ENCODE assay signal across 10 mouse cellular contexts in the genomic region with DNA sequence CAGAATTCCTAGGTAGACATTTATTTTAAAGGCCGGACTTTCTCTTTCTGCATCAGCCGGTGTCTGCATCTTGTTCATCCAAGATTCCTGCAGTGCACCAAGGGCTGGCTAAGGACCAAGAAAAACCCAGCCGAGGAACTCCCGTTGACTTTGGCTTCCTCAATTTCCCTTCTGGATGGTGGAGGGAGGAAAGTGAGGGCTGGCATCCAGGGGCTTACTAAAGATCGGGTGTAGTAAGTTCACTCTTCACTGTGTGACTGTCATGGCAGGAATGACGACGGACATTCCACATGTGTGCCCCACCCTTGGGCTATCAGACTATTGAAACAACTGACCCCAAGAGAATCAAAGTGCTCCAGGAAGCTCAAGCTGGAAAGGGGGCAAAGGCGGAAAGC. TPM values are rescaled to one million over a fixed set of nuclear protein-coding genes. Genes with fewer than 3 reads are reported as not detected.
DNase-seq lines count a peak whose midpoint lies in the region; ATAC-seq and TF ChIP-seq lines count a peak whose summit lies in the region.
"Had no signal": no experiment of that assay in that cellular context is flagged by ENCODE, and none has a peak within 500 bp of the region (broad histone marks: within the 10 kb centered on the region; RNA-seq: fewer than 3 reads in every experiment).

No protein-coding gene starts in this region.

- no peak overlapping the region for H3K9ac ChIP-seq in ES-Bruce4 (ENCODE audit: low read depth, poor library complexity, severe bottlenecking)
- peak overlapping the region; percentile 3 for H3K9ac ChIP-seq in heart, embryonic 16.5 days (ENCODE audit: low read length)
- H3K9ac ChIP-seq: hindbrain, embryonic 14.5 days; neural tube, embryonic 15.5 days had no signal

- no peak for TF ChIP-seq POLR2A in ES-Bruce4 (IDR thresholded peaks at IDR 0.05; ENCODE audit: insufficient read depth, low read length)

- WGBS in heart, embryonic 16.5 days = 28% methylated on average over 8 of the region's 8 CpGs
- 84% methylated on average over 8 of the region's 8 CpGs for WGBS in limb, embryonic 10.5 days

- TF ChIP-seq CTCF in ES-Bruce4 (IDR thresholded peaks at IDR 0.05; ENCODE audit: low read depth, low read length) = no peak

- H3K36me3 ChIP-seq in ES-Bruce4 (ENCODE audit: control insufficient read depth, insufficient read depth, low read length, poor library complexity, severe bottlenecking) = no peaks in the 10 kb centered on the region
- peaks cover 8% of the 10 kb centered on the region; the same call in 1 of the 2 replicates for H3K36me3 ChIP-seq in heart, embryonic 16.5 days (ENCODE audit: control insufficient read depth, insufficient read depth)
- H3K36me3 ChIP-seq in limb, embryonic 10.5 days = peaks cover 79% of the 10 kb centered on the region
- H3K36me3 ChIP-seq: neural tube, embryonic 15.5 days had no signal

- DNase-seq in R1 (ENCODE audit: low read depth, low spot score) = peak; percentile 65
- DNase-seq in limb, embryonic 10.5 days (ENCODE audit: low spot score) = no peak
- DNase-seq in layer of hippocampus, adult 9-10 months (ENCODE audit: low spot score) = no peak
- no peak for DNase-seq in frontal cortex, postnatal 10 days (ENCODE audit: low spot score in 2 of 2)
- DNase-seq in frontal cortex, adult 2 months (ENCODE audit: extremely low spot score in 1 of 2, low spot score in 1 of 2) = no peak
- DNase-seq: cerebellum, adult 11 months had no signal

- ATAC-seq in heart, embryonic 16.5 days (replicated peaks; ENCODE audit: extremely low read depth, insufficient read depth, low FRiP score) = peak; percentile 8; the same call in 1 of the 2 replicates

- peaks cover 9% of the 10 kb centered on the region for H3K4me1 ChIP-seq in ES-Bruce4 (ENCODE audit: control insufficient read depth, insufficient read depth, low read length)
- peaks cover 76% of the 10 kb centered on the region for H3K4me1 ChIP-seq in heart, embryonic 16.5 days (ENCODE audit: control insufficient read depth, insufficient read depth, low read length)
- peaks cover 54% of the 10 kb centered on the region for H3K4me1 ChIP-seq in limb, embryonic 10.5 days

- H3K27ac ChIP-seq in ES-Bruce4 (ENCODE audit: insufficient read depth, low read length) = peak overlapping the region; percentile 34
- peak overlapping the region; percentile 90 for H3K27ac ChIP-seq in heart, embryonic 16.5 days (ENCODE audit: low read length)
- peak overlapping the region; percentile 91 for H3K27ac ChIP-seq in limb, embryonic 10.5 days
- H3K27ac ChIP-seq: hindbrain, embryonic 14.5 days; neural tube, embryonic 15.5 days had no signal

- no peaks in the 10 kb centered on the region for H3K27me3 ChIP-seq in ES-Bruce4 (ENCODE audit: control insufficient read depth, insufficient read depth, low read length, poor library complexity, severe bottlenecking)
- no peaks in the 10 kb centered on the region for H3K27me3 ChIP-seq in heart, embryonic 16.5 days (ENCODE audit: control insufficient read depth, insufficient read depth, low read length)
- no peaks in the 10 kb centered on the region for H3K27me3 ChIP-seq in limb, embryonic 10.5 days (ENCODE audit: low read depth, poor library complexity, severe bottlenecking)
- H3K27me3 ChIP-seq: neural tube, embryonic 15.5 days had no signal

- no peak overlapping the region for H3K4me3 ChIP-seq in ES-Bruce4 (ENCODE audit: low read depth, low read length)
- 0 out of 2 replicates have a peak overlapping the region, but pooled peaks have one; percentile 2 for H3K4me3 ChIP-seq in heart, embryonic 16.5 days (ENCODE audit: low read length)
- no peak overlapping the region for H3K4me3 ChIP-seq in limb, embryonic 10.5 days
- H3K4me3 ChIP-seq: neural tube, embryonic 15.5 days had no signal

- peak overlapping the region; percentile 11 for H3K4me2 ChIP-seq in heart, embryonic 16.5 days (ENCODE audit: low read depth, low read length)
- H3K4me2 ChIP-seq: hindbrain, embryonic 14.5 days; neural tube, embryonic 15.5 days had no signal

- no peaks in the 10 kb centered on the region for H3K9me3 ChIP-seq in ES-Bruce4 (replicated peaks; ENCODE audit: control insufficient read depth, insufficient read depth, low read length, poor library complexity, severe bottlenecking)
- no peaks in the 10 kb centered on the region for H3K9me3 ChIP-seq in heart, embryonic 16.5 days (replicated peaks; ENCODE audit: control insufficient read depth, low read length)
- no peaks in the 10 kb centered on the region for H3K9me3 ChIP-seq in limb, embryonic 10.5 days (replicated peaks)
- H3K9me3 ChIP-seq: neural tube, embryonic 15.5 days had no signal

- no peak for TF ChIP-seq EP300 in ES-Bruce4 (IDR thresholded peaks at IDR 0.05; ENCODE audit: insufficient read depth, low read depth, low read length)

RNA-seq across cellular contexts. Expression of gene Fstl1, which starts 14.1 kb away (rescaled TPM):
- polyA plus RNA-seq in ES-Bruce4 (2011; ENCODE audit: insufficient read depth, insufficient read length, low read depth, missing spikeins) = 53.1 and 56.4 TPM in 2 replicates
- polyA plus RNA-seq in heart, embryonic 16.5 days (2015; fragmentation: Nextera tagmentation; extraction: Ambion mirVana) = 420 and 441 TPM in 2 replicates
- 160 and 215 TPM in 2 replicates for polyA plus RNA-seq in limb, embryonic 10.5 days (2016; fragmentation: Nextera tagmentation; extraction: Ambion mirVana)
- 18.1 and 23.0 TPM in 2 replicates for polyA plus RNA-seq in frontal cortex, adult 2 months (2012; rRNA removed)

Comparison
In these comparisons a context has a peak if more than half of its experiments do, and no peak if none do; other contexts are left out.
1. H3K27ac ChIP-seq: peak in every context shown above with its lines; median percentile 91 in limb, embryonic 10.5 days; 90 in heart, embryonic 16.5 days; 34 in ES-Bruce4.